Comparison of ENCODE assay signal across 8 mouse cellular contexts in genomic region chr12:103532649-103533395, GRCm38 (mm10). TPM values are rescaled to one million over a fixed set of nuclear protein-coding genes. Genes with fewer than 3 reads are reported as not detected.
A peak's percentile ranks its signal among the peaks of the same experiment; 100 is the strongest.
DNase-seq lines count a peak whose midpoint lies in the region; ATAC-seq and TF ChIP-seq lines count a peak whose summit lies in the region.

No protein-coding gene starts in this region.

- no peaks in the 10 kb centered on the region for H3K27me3 ChIP-seq in neural tube, embryonic 11.5 days (ENCODE audit: control insufficient read depth, insufficient read depth, low read length)
- no peaks in the 10 kb centered on the region for H3K27me3 ChIP-seq in forebrain, postnatal 0 days (ENCODE audit: insufficient read depth, low read length)
- H3K27me3 ChIP-seq in hindbrain, embryonic 13.5 days = peaks cover 5% of the 10 kb centered on the region; the same call in 1 of the 2 replicates
- H3K27me3 ChIP-seq in liver, embryonic 13.5 days = peaks cover 34% of the 10 kb centered on the region
- H3K27me3 ChIP-seq in neural tube, embryonic 14.5 days (ENCODE audit: control insufficient read depth, insufficient read depth, low read length) = no peaks in the 10 kb centered on the region

- H3K36me3 ChIP-seq in neural tube, embryonic 11.5 days (ENCODE audit: control insufficient read depth, insufficient read depth, low read length) = no peaks in the 10 kb centered on the region
- no peaks in the 10 kb centered on the region for H3K36me3 ChIP-seq in forebrain, postnatal 0 days (ENCODE audit: insufficient read depth)
- no peaks in the 10 kb centered on the region for H3K36me3 ChIP-seq in hindbrain, embryonic 13.5 days
- no peaks in the 10 kb centered on the region for H3K36me3 ChIP-seq in liver, embryonic 13.5 days
- H3K36me3 ChIP-seq in neural tube, embryonic 14.5 days (ENCODE audit: control insufficient read depth, insufficient read depth, low read length) = no peaks in the 10 kb centered on the region

- H3K4me1 ChIP-seq in neural tube, embryonic 11.5 days (ENCODE audit: control insufficient read depth, insufficient read depth, low read length) = no peaks in the 10 kb centered on the region
- 0 out of 2 replicates have a peak, but pooled peaks cover 4% of the 10 kb centered on the region for H3K4me1 ChIP-seq in forebrain, postnatal 0 days (ENCODE audit: insufficient read depth)
- peaks cover 11% of the 10 kb centered on the region for H3K4me1 ChIP-seq in hindbrain, embryonic 13.5 days (replicated peaks)
- peaks cover 15% of the 10 kb centered on the region for H3K4me1 ChIP-seq in liver, embryonic 13.5 days (replicated peaks)
- H3K4me1 ChIP-seq in neural tube, embryonic 14.5 days (ENCODE audit: control insufficient read depth, insufficient read depth, low read length) = no peaks in the 10 kb centered on the region

- TF ChIP-seq CTCF in forebrain, postnatal 0 days (IDR thresholded peaks at IDR 0.05; ENCODE audit: low read depth) = no peak

- peak overlapping the region; percentile 70 for H3K4me3 ChIP-seq in neural tube, embryonic 11.5 days (ENCODE audit: low read depth, low read length)
- peak overlapping the region; percentile 70 for H3K4me3 ChIP-seq in forebrain, postnatal 0 days (ENCODE audit: low read depth, low read length)
- H3K4me3 ChIP-seq in hindbrain, embryonic 13.5 days = peak overlapping the region; percentile 71
- H3K4me3 ChIP-seq in liver, embryonic 13.5 days (replicated peaks) = peak overlapping the region; percentile 64
- H3K4me3 ChIP-seq in neural tube, embryonic 14.5 days (ENCODE audit: low read depth, low read length) = peak overlapping the region; percentile 71

- DNase-seq in neural tube, embryonic 11.5 days (ENCODE audit: low spot score) = peak; percentile 28
- DNase-seq in neural tube, embryonic 10.5 days (ENCODE audit: extremely low spot score, low spot score) = no peak
- peak; percentile 18 for DNase-seq in brain, adult 2 months (ENCODE audit: low read depth, low spot score)
- no peak for DNase-seq in forebrain, postnatal 0 days
- DNase-seq in liver, embryonic 13.5 days = no peak
- no peak for DNase-seq in layer of hippocampus, adult 11-12 months (ENCODE audit: low spot score)

- peak; percentile 76 for ATAC-seq in neural tube, embryonic 11.5 days (ENCODE audit: insufficient read depth, low FRiP score, low TSS enrichment)
- ATAC-seq in forebrain, postnatal 0 days = peak; percentile 28
- ATAC-seq in hindbrain, embryonic 13.5 days (ENCODE audit: low FRiP score) = peak; percentile 78
- peak; percentile 19 for ATAC-seq in liver, embryonic 13.5 days (ENCODE audit: low read depth)
- peak; percentile 57 for ATAC-seq in neural tube, embryonic 14.5 days (ENCODE audit: low read depth)

- peak overlapping the region; percentile 96 for H3K4me2 ChIP-seq in neural tube, embryonic 11.5 days (ENCODE audit: low read depth)
- H3K4me2 ChIP-seq in forebrain, postnatal 0 days (ENCODE audit: low read depth) = peak overlapping the region; percentile 96
- H3K4me2 ChIP-seq in hindbrain, embryonic 13.5 days = peak overlapping the region; percentile 94
- peak overlapping the region; percentile 85 for H3K4me2 ChIP-seq in liver, embryonic 13.5 days
- H3K4me2 ChIP-seq in neural tube, embryonic 14.5 days (ENCODE audit: low read depth, low read length) = peak overlapping the region; percentile 58

- H3K9ac ChIP-seq in neural tube, embryonic 11.5 days (ENCODE audit: low read length) = peak overlapping the region; percentile 82
- peak overlapping the region; percentile 68 for H3K9ac ChIP-seq in forebrain, postnatal 0 days
- peak overlapping the region; percentile 87 for H3K9ac ChIP-seq in hindbrain, embryonic 13.5 days
- peak overlapping the region; percentile 64 for H3K9ac ChIP-seq in liver, embryonic 13.5 days
- peak overlapping the region; percentile 81 for H3K9ac ChIP-seq in neural tube, embryonic 14.5 days (replicated peaks; ENCODE audit: low read depth, low read length)

- no peaks in the 10 kb centered on the region for H3K9me3 ChIP-seq in neural tube, embryonic 11.5 days (ENCODE audit: control insufficient read depth, low read length)
- H3K9me3 ChIP-seq in forebrain, postnatal 0 days (ENCODE audit: low read length) = no peaks in the 10 kb centered on the region
- H3K9me3 ChIP-seq in hindbrain, embryonic 13.5 days = no peaks in the 10 kb centered on the region
- no peaks in the 10 kb centered on the region for H3K9me3 ChIP-seq in liver, embryonic 13.5 days (replicated peaks)
- no peaks in the 10 kb centered on the region for H3K9me3 ChIP-seq in neural tube, embryonic 14.5 days (ENCODE audit: control insufficient read depth, low read length)

- no peak overlapping the region for H3K27ac ChIP-seq in neural tube, embryonic 11.5 days (ENCODE audit: low read depth, low read length)
- peak overlapping the region; percentile 41; the same call in 1 of the 2 replicates for H3K27ac ChIP-seq in forebrain, postnatal 0 days (ENCODE audit: low read depth, low read length)
- H3K27ac ChIP-seq in hindbrain, embryonic 13.5 days = peak overlapping the region; percentile 74; the same call in 1 of the 2 replicates
- no peak overlapping the region for H3K27ac ChIP-seq in liver, embryonic 13.5 days
- H3K27ac ChIP-seq in neural tube, embryonic 14.5 days (ENCODE audit: low read depth, low read length) = peak overlapping the region; percentile 62

- WGBS in neural tube, embryonic 11.5 days = 1% methylated on average over 44 of the region's 44 CpGs
- 5% methylated on average over 44 of the region's 44 CpGs for WGBS in forebrain, postnatal 0 days
- WGBS in hindbrain, embryonic 13.5 days = 1% methylated on average over 43 of the region's 44 CpGs
- WGBS in liver, embryonic 13.5 days (ENCODE audit: insufficient replicate concordance) = 2% methylated on average over 42 of the region's 44 CpGs
- 1% methylated on average over 43 of the region's 44 CpGs for WGBS in neural tube, embryonic 14.5 days

RNA-seq across cellular contexts. Expression of gene Ppp4r4, which starts 0.7 kb away (rescaled TPM):
- polyA plus RNA-seq in neural tube, embryonic 11.5 days (2014; fragmentation: Nextera tagmentation; extraction: Ambion mirVana) = 2.6 and 2.7 TPM in 2 replicates
- total RNA-seq in forebrain, postnatal 0 days (2014; rRNA removed) = 9.9 and 12.4 TPM in 2 replicates
- polyA plus RNA-seq in forebrain, postnatal 0 days (2015; fragmentation: Nextera tagmentation; extraction: Ambion mirVana) = 1.6 and 3.4 TPM in 2 replicates
- 2.5 and 3.0 TPM in 2 replicates for polyA plus RNA-seq in hindbrain, embryonic 13.5 days (2015; fragmentation: Nextera tagmentation; extraction: Ambion mirVana)
- 1.1 and 1.4 TPM in 2 replicates for polyA plus RNA-seq in liver, embryonic 13.5 days (2015; fragmentation: Nextera tagmentation; extraction: Ambion mirVana)
- polyA plus RNA-seq in neural tube, embryonic 14.5 days (2014; fragmentation: Nextera tagmentation; extraction: Ambion mirVana) = 3.8 and 4.3 TPM in 2 replicates

Comparison
In these comparisons a context has a peak if more than half of its experiments do, and no peak if none do; other contexts are left out.
1. DNase-seq: peak in neural tube, embryonic 11.5 days (single experiment) and brain, adult 2 months (single experiment); none in neural tube, embryonic 10.5 days (single experiment), forebrain, postnatal 0 days (single experiment), liver, embryonic 13.5 days (single experiment) and layer of hippocampus, adult 11-12 months (single experiment).
2. H3K27ac ChIP-seq: peak in forebrain, postnatal 0 days (single experiment), hindbrain, embryonic 13.5 days (single experiment) and neural tube, embryonic 14.5 days (single experiment); none in neural tube, embryonic 11.5 days (single experiment) and liver, embryonic 13.5 days (single experiment).
3. ATAC-seq: peak in every context shown above with its lines; median percentile 78 in hindbrain, embryonic 13.5 days; 76 in neural tube, embryonic 11.5 days; 57 in neural tube, embryonic 14.5 days; 28 in forebrain, postnatal 0 days; 19 in liver, embryonic 13.5 days.
4. Peak in every context shown above with its lines, with median percentiles within 50 percentile points of each other: H3K4me2 ChIP-seq, H3K4me3 ChIP-seq and H3K9ac ChIP-seq.